Mouse (Mus musculus): Measurements from ENCODE around the gene C2cd6. TPM values are rescaled to one million over a fixed set of nuclear protein-coding genes. Genes with fewer than 3 reads are reported as not detected.

The C2cd6 gene
- polyA plus RNA-seq, 1 experiment from 2014 or later: not detected

DNA sequence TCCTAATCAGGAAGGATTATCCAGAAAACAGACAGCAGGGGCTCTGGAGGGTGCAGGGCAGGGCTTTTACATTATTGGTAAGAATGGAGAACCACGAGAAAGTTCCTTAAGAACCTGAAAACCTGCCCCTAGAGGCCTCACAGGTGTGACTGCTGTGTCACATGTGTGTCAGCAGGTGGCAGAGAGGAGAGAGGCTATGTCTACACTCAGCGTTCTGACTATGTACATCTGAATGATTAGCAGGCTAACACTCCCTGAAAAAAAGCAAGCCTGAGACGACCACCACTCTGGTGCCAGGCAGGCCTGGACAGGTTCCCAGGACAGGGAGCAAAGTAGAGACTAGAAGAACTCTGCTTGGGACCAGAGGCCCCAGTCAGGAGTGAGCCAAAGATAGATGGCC is 23.8 kb downstream of the C2cd6 start:
- Histone ChIP-seq H3K9ac (ENCODE audit: low read length) (no peak overlapping the region), H3K27me3 (ENCODE audit: control insufficient read depth, insufficient read depth, low read depth, low read length) (no peaks in the 10 kb centered on the region), H3K4me1 (replicated peaks; ENCODE audit: control insufficient read depth, insufficient read depth, low read length) (no peaks in the 10 kb centered on the region), H3K4me2 (ENCODE audit: low read depth, low read length) (no peak overlapping the region), H3K9me3 (ENCODE audit: control insufficient read depth, low read length) (no peaks in the 10 kb centered on the region), H3K36me3 (ENCODE audit: control insufficient read depth, insufficient read depth, low read length) (no peaks in the 10 kb centered on the region), H3K4me3 (ENCODE audit: low read length) (no peak overlapping the region), H3K27ac (ENCODE audit: low read length) (no peak overlapping the region)
- ATAC-seq (ENCODE audit: low read depth): no peak
- whole genome bisulfite sequencing: 17% methylated on average over 3 of the region's 3 CpGs

DNA sequence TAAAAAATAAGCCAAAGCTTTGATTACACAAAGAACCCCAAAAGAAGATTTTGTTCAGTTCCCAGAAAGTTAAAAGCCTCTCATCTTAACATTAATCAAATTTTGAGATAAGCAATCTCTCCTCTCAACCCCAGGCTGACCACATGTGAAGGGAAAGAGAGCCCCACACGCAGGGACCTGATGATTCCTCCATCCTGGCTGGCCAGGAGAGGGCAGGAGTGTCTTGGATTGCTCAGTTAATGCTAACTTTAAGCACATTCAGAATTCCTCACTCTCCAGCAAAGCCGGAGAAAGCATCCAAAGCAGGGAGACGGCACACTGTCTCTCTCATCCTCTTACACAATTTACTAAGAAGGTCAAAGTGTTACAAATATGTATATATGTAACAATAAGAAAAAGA is 26.7 kb downstream of the C2cd6 start:
- no peak overlapping the region for H3K4me2 ChIP-seq (ENCODE audit: low read depth, low read length)
- 3% methylated on average over 3 of the region's 3 CpGs for WGBS
- H3K4me1 ChIP-seq (replicated peaks; ENCODE audit: control insufficient read depth, insufficient read depth, low read length): no peaks in the 10 kb centered on the region
- H3K9ac ChIP-seq (ENCODE audit: low read length): no peak overlapping the region
- no peaks in the 10 kb centered on the region for H3K9me3 ChIP-seq (ENCODE audit: control insufficient read depth, low read length)
- ATAC-seq (ENCODE audit: low read depth): peak; percentile 65; the same call in 1 of the 2 replicates
- no peaks in the 10 kb centered on the region for H3K27me3 ChIP-seq (ENCODE audit: control insufficient read depth, insufficient read depth, low read depth, low read length)
- H3K27ac ChIP-seq (ENCODE audit: low read length): no peak overlapping the region
- no peaks in the 10 kb centered on the region for H3K36me3 ChIP-seq (ENCODE audit: control insufficient read depth, insufficient read depth, low read length)
- no peak overlapping the region for H3K4me3 ChIP-seq (ENCODE audit: low read length)

DNA sequence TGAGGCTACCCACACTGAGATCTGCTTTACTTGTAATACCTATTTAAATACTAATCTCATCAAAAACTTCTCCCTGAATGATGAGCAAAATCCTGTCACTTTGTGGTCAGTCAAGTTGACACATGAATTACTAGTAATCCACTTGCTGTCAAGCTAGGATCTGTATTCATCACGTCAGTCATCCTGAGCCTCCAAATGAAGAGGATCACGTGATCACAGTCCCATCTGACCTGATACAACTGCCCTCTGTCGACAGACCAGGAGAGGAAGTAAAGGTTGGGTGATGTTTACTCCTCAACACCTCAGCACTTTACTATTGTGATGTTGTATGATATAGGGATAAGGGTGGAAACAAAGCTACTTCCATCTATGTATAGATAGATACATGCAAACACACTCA is 31.0 kb downstream of the C2cd6 start:
- no peaks in the 10 kb centered on the region for H3K27me3 ChIP-seq (ENCODE audit: control insufficient read depth, insufficient read depth, low read depth, low read length)
- no peak for ATAC-seq (ENCODE audit: low read depth)
- H3K27ac ChIP-seq (ENCODE audit: low read length): no peak overlapping the region
- no peaks in the 10 kb centered on the region for H3K36me3 ChIP-seq (ENCODE audit: control insufficient read depth, insufficient read depth, low read length)
- no peaks in the 10 kb centered on the region for H3K4me1 ChIP-seq (replicated peaks; ENCODE audit: control insufficient read depth, insufficient read depth, low read length)
- no peaks in the 10 kb centered on the region for H3K9me3 ChIP-seq (ENCODE audit: control insufficient read depth, low read length)
- WGBS: 52% methylated on average over 3 of the region's 3 CpGs
- no peak overlapping the region for H3K4me2 ChIP-seq (ENCODE audit: low read depth, low read length)
- H3K9ac ChIP-seq (ENCODE audit: low read length): no peak overlapping the region
- no peak overlapping the region for H3K4me3 ChIP-seq (ENCODE audit: low read length)

DNA sequence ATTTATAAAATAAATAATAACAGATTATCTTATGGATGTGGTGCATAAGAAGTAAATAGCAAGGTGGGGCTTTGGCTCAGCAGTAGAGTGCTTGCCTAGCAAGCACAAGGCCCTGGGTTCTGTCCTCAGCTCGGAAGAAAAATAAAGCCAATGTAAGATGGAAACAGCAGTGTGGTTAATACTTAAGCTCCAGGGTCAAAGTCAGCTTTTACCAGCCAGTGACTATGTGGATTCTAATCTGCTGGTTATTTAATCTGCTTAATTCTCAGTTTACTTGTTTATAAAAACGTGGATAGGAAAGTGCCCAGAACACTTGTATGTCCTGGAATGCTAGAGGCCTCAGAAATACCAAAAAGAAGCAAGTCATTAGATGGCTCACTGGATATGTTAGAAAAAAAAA is 37.7 kb downstream of the C2cd6 start:
- no peaks in the 10 kb centered on the region for H3K9me3 ChIP-seq (ENCODE audit: control insufficient read depth, low read length)
- 62% methylated on average over 2 of the region's 2 CpGs for WGBS
- H3K27me3 ChIP-seq (ENCODE audit: control insufficient read depth, insufficient read depth, low read depth, low read length): no peaks in the 10 kb centered on the region
- ATAC-seq (ENCODE audit: low read depth): no peak
- no peak overlapping the region for H3K27ac ChIP-seq (ENCODE audit: low read length)
- H3K9ac ChIP-seq (ENCODE audit: low read length): no peak overlapping the region
- H3K4me2 ChIP-seq (ENCODE audit: low read depth, low read length): no peak overlapping the region
- no peaks in the 10 kb centered on the region for H3K4me1 ChIP-seq (replicated peaks; ENCODE audit: control insufficient read depth, insufficient read depth, low read length)
- no peak overlapping the region for H3K4me3 ChIP-seq (ENCODE audit: low read length)
- H3K36me3 ChIP-seq (ENCODE audit: control insufficient read depth, insufficient read depth, low read length): no peaks in the 10 kb centered on the region

DNA sequence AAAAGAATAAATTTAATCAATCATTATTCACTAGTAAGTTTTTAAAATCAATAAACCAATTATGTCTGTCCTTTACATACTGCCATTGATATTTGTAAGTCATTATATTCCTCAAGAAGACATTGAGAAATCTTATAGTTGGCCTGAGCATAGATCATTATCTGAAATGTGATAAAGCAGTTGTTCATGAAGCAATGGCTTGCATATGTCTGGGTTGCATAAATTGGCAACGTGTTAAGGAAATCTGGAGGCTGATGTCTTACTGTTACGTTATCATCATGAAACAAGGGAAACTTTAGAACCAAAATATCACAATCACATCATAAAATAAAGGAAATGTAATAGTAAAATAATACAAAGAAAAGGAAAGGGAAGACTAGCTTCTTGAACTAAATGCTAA is 43.4 kb downstream of the C2cd6 start:
- no peak overlapping the region for H3K4me3 ChIP-seq (ENCODE audit: low read length)
- no peaks in the 10 kb centered on the region for H3K27me3 ChIP-seq (ENCODE audit: control insufficient read depth, insufficient read depth, low read depth, low read length)
- H3K4me1 ChIP-seq (replicated peaks; ENCODE audit: control insufficient read depth, insufficient read depth, low read length): no peaks in the 10 kb centered on the region
- 42% methylated on average over 2 of the region's 2 CpGs for WGBS
- no peak for ATAC-seq (ENCODE audit: low read depth)
- H3K9ac ChIP-seq (ENCODE audit: low read length): no peak overlapping the region
- H3K36me3 ChIP-seq (ENCODE audit: control insufficient read depth, insufficient read depth, low read length): no peaks in the 10 kb centered on the region
- H3K27ac ChIP-seq (ENCODE audit: low read length): no peak overlapping the region
- no peak overlapping the region for H3K4me2 ChIP-seq (ENCODE audit: low read depth, low read length)
- H3K9me3 ChIP-seq (ENCODE audit: control insufficient read depth, low read length): no peaks in the 10 kb centered on the region

DNA sequence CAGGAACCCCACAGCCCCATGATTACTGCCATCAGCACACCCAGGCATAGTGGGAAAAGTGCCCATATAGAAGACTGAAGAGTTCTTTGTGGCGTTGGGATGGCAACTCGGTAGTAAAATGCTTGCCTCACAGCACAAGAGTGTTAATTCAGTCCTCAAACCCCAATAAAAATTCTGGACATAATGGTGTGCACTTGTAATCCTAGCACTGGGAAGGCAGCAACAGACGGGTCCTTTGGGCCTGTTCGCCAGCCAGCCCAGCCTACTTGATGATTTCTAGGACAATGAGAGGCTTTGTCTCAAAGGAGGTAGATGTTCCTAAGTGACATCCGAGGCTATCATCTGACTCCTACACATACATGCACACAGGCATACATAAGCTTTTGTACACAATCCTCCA is 57.0 kb downstream of the C2cd6 start:
- H3K4me1 ChIP-seq (replicated peaks; ENCODE audit: control insufficient read depth, insufficient read depth, low read length): no peaks in the 10 kb centered on the region
- no peaks in the 10 kb centered on the region for H3K27me3 ChIP-seq (ENCODE audit: control insufficient read depth, insufficient read depth, low read depth, low read length)
- no peak overlapping the region for H3K9ac ChIP-seq (ENCODE audit: low read length)
- H3K27ac ChIP-seq (ENCODE audit: low read length): no peak overlapping the region
- no peak overlapping the region for H3K4me2 ChIP-seq (ENCODE audit: low read depth, low read length)
- no peaks in the 10 kb centered on the region for H3K9me3 ChIP-seq (ENCODE audit: control insufficient read depth, low read length)
- WGBS: 72% methylated on average over 5 of the region's 5 CpGs
- no peaks in the 10 kb centered on the region for H3K36me3 ChIP-seq (ENCODE audit: control insufficient read depth, insufficient read depth, low read length)
- ATAC-seq (ENCODE audit: low read depth): no peak
- H3K4me3 ChIP-seq (ENCODE audit: low read length): no peak overlapping the region

DNA sequence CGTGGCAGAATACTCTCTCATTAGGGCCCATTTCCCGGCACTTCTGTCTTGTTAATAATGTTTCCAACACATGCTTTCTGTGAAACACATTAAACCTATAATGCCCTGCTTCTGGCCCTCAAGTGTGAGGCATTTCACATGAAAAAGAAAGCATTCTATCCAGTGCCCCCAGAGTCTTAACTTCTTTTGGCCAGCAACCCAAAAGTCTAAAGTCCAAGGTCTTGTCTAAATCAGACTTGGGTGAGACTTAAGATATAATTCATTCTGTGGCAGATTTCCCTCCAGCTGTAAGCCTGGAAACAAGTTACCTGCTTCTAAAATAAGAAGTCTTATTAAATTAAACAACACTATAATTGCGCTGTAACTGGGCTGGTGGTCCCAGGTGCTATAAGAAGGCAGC is 73.1 kb downstream of the C2cd6 start:
- Histone ChIP-seq H3K36me3 (ENCODE audit: control insufficient read depth, insufficient read depth, low read length) (no peaks in the 10 kb centered on the region), H3K9me3 (ENCODE audit: control insufficient read depth, low read length) (no peaks in the 10 kb centered on the region), H3K27me3 (ENCODE audit: control insufficient read depth, insufficient read depth, low read depth, low read length) (no peaks in the 10 kb centered on the region), H3K4me1 (replicated peaks; ENCODE audit: control insufficient read depth, insufficient read depth, low read length) (no peaks in the 10 kb centered on the region), H3K4me2 (ENCODE audit: low read depth, low read length) (no peak overlapping the region), H3K9ac (ENCODE audit: low read length) (no peak overlapping the region), H3K4me3 (ENCODE audit: low read length) (no peak overlapping the region), H3K27ac (ENCODE audit: low read length) (no peak overlapping the region)
- ATAC-seq (ENCODE audit: low read depth): no peak
- 73% methylated on average over 3 of the region's 3 CpGs for WGBS

DNA sequence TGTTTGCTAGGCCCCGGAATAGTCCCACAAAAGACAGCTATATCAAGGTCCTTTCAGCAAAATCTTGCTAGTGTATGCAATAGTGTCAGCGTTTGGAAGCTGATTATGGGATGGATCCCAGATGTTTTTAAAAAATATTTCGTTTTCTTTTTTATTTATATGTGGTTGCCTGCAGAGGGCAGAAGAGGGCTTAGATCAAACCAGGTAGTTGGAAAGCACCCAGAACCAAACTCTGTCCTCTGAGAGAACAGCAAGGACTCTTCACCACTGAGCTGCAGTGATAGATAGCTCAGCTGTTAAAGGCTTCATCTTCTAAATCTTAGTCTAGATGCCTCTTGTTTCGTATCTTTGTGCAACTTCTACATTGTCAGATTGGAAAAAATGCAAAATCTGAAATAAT is 85.5 kb downstream of the C2cd6 start:
- Histone ChIP-seq H3K9me3 (ENCODE audit: control insufficient read depth, low read length) (no peaks in the 10 kb centered on the region), H3K4me2 (ENCODE audit: low read depth, low read length) (no peak overlapping the region), H3K27ac (ENCODE audit: low read length) (no peak overlapping the region), H3K27me3 (ENCODE audit: control insufficient read depth, insufficient read depth, low read depth, low read length) (no peaks in the 10 kb centered on the region), H3K4me1 (replicated peaks; ENCODE audit: control insufficient read depth, insufficient read depth, low read length) (no peaks in the 10 kb centered on the region), H3K9ac (ENCODE audit: low read length) (no peak overlapping the region), H3K4me3 (ENCODE audit: low read length) (no peak overlapping the region), H3K36me3 (ENCODE audit: control insufficient read depth, insufficient read depth, low read length) (no peaks in the 10 kb centered on the region)
- WGBS: 22% methylated on average over 4 of the region's 4 CpGs
- ATAC-seq (ENCODE audit: low read depth): no peak

Measured in lung, embryonic 16.5 days (tissue).